Mouse (Mus musculus) brain, embryonic 14.5 days (tissue): ENCODE data around the gene Mark4. TPM values are rescaled to one million over a fixed set of nuclear protein-coding genes. Genes with fewer than 3 reads are reported as not detected.

ENCODE experiments used
- DNase-seq: peaks from one replicate; pipeline ENCODE4 v3.0.0-alpha.2; 2011; ENCODE audit warnings: low read depth
- CTCF ChIP-seq: fragments of 200-500 bp; IDR thresholded peaks from 2 replicates; pipeline ENCODE4 v1.5.1; 2012; ENCODE audit warnings: inconsistent platforms, mild to moderate bottlenecking, moderate library complexity, borderline replicate concordance; ENCODE audit not compliant: insufficient read depth, insufficient read length; ENCODE audit errors: extremely low read depth
- POLR2A ChIP-seq: fragments of 200-500 bp; IDR thresholded peaks from 2 replicates; pipeline ENCODE4 v1.6.1; 2012; ENCODE audit warnings: mild to moderate bottlenecking, inconsistent platforms, borderline replicate concordance; ENCODE audit not compliant: poor library complexity, insufficient read depth, insufficient read length, severe bottlenecking; ENCODE audit errors: extremely low read depth
- polyA plus RNA-seq: library from polyadenylated mRNA; depleted of rRNA; stranded (reverse); fragments of >200 nt; gene quantifications from 2 replicates; pipeline ENCODE4 v1.2.3, GENCODE M21; 2012

The Mark4 gene
- polyA plus RNA-seq, 1 experiment = 67.0 TPM

DNA sequence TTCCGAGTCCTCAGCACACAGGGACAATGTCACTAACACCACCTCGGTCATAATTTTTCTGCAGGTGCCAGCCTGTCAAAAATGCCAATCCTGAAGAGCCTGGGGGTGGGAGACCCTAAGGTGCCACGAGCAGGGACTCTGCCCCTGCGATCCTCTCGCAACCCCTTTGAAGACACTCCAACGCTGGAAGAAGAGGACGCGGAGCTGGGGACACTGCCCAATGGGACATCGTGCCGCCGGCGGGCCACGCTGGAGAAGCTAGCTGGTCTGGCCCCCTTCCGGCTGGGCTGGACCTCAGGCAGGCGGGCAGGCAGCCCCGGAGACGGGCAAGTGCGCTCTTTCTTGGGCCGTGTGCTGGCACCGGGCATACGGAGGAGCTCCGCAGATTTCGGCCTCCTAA lies 10.8 kb upstream of the Mark4 start:
- no peak for TF ChIP-seq CTCF
- no peak for TF ChIP-seq POLR2A
- no peak for DNase-seq

DNA sequence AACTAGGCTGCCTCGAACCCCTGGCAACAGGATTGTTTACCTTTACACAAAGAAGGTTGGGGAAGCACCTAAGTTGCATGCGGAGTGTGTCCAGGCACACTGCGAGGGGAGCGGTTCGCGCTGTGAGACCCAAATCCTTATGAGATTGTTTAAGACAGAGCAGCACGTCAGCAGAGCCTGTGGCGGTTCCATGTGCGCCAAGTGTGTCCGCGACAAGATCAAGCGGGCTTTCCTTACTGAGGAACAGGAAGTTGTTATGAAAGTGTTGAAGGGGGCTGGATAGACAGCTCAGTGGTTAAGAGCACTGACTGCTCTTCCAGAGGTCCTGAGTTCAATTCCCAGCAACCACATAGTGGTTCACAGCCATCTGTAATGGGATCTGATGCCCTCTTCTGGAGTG lies 9.7 kb upstream of the Mark4 start:
- DNase-seq = peak; percentile 11
- no peak for TF ChIP-seq CTCF
- TF ChIP-seq POLR2A = no peak

DNA sequence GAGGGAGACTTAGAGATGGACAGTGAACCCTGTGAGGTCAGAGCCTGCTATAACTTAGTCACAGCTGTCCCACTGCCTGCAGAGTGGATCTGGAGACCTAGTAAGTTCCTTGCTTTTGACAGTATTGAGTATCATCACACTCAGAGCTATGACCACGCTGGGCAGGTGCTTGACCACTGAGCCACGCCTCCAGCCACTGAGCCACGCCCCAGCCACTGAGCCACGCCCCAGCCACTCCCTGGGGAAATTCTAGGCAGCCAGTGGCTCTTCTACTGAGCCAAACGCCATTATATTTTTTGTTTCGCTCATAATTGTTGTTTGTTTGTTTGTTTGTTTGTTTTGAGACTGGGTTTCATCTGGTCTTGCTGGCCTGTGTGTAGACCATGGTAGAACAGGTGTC lies 9.0 kb upstream of the Mark4 start:
- no peak for TF ChIP-seq CTCF
- no peak for DNase-seq

DNA sequence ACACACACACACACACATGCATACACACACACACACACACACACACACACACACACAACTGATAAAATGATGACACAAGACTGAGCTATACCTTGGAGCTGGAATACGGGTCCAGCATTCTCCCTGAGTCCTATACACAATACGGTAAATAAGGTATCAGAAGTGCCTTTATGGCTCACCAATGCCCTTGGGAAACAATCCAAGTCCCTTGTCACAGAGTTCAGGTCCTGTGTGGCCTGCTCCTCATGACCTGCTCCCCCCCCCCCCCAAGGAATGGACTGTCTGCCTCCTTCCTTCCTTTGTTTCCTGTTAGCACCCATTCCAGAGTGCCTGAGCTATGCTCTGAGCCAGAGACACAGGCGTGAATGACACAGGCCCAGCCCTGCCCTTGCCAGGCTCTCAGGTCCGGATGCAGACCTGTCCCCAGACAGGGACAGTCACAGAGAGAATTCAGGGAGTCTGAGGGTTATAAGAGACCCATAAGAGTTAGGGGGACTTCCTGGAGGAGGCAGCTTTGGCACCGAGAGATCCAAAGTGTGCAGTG lies 8.1 kb upstream of the Mark4 start:
- TF ChIP-seq CTCF = no peak
- TF ChIP-seq POLR2A = no peak
- no peak for DNase-seq

DNA sequence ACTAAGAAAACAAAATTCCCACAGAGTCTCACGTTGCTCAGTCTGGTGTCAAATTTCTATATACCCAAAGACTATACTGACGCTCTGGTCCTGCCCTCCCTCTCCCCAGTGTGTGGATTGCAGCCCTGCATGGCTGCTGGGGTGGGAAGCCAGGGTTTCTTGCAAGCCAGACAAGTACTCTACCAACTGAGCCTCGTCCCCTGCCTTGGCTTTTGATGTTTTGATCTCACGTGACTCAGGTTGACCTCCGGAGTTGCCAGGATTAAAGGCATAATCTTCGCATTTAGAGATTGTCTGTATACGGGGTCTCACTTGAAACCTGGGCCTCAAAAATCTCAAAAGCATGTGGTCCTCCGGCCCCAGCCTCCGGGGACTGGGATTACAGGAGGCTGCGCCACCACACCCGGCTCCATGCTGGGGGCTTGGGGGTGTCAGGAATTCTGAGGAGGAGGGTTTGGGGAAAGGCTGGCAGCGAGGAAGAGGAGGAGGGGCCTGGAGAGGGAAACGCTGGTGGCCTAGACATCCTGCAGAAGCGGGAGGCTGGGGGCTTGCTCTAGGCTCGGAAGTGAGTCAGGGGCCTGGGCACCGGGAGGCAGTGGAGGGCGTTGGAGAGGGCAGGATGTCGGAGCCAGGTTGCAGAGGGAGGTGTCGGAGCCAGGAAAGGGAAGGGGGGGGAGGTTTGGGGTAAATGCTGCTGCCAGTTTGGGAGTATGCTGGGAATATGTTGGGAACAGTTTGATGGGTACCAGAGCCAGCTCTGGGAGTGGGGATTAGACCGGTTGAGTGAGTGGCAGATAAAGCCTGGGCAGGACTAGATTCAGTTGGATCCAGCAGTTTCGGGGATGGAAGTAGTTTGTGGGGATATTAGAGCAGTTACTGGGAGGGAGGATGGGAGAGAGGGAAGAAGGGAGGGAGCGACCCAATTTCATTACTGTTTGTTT lies 6.0 kb upstream of the Mark4 start:
- TF ChIP-seq CTCF (no peak), POLR2A (no peak)
- DNase-seq = no peak

DNA sequence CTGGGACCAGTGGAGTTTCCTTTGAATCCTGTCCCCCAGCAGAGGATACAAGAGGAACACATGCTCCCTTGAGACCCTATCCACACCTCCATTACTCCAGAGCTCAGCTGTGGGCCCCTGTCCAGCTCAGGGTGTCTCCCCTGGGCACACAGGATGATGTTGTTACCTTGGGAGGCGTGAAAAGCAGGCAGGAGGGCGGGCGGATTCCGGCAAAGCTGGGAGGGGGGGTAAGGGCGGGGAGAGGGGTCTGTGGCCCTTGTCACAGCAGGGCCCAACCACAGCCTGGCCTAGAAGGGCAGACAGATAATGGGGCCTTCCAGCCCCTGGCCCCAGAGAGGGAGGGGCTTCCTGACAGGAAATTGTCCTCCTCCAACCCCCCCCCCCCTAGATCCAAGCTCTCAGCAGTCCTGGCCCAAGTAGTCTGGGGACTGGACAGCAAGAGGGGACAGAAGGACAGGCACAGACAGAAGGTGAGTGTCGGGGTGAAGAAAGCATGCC lies 4.3 kb upstream of the Mark4 start, which contains the start of gene Exoc3l2:
TSS of gene Exoc3l2 (plus strand) at position 448 of the 498 bp plus-strand sequence.
- DNase-seq = no peak
- TF ChIP-seq CTCF = no peak

DNA sequence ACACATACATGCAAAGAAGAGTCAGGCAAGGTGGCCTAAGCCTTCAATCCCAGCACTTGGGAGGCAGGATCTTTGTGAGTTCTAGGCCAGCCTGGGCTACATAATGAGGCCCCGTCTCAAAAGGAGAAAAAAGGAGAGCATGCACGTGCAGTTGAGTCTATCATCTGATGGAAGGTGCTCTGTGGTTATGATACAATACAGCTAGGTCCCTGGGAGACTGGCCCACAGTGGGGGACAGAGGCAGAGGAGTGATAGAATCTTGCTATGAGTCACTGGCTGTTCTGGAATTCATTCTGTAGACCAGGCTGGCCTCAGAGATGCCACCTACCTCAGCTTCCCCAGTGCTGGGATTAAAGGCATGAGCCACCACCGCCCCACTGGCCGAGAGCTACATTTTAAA lies 3.8 kb upstream of the Mark4 start:
- TF ChIP-seq POLR2A = no peak
- no peak for TF ChIP-seq CTCF
- DNase-seq = no peak

DNA sequence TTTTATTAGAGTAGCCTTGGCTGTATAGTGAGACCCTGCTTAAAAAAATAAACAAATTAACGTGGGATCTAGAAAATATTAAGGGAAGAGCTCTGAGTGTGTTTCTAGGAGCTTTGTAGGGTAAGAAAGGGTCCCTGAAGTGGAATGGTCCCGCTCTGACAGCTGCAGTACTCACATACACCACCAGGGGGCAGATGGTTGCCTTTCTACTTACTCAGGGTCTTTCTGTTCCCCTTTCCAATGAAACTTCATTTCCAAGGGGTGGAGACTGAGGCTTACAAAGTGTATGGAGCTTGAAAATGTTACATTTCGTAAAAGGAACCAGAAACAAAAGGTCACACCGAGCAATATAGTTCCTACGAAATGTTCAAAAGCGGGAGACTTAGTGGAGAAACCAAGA lies 2.9 kb upstream of the Mark4 start:
- TF ChIP-seq POLR2A (no peak), CTCF (peak; percentile 91)

DNA sequence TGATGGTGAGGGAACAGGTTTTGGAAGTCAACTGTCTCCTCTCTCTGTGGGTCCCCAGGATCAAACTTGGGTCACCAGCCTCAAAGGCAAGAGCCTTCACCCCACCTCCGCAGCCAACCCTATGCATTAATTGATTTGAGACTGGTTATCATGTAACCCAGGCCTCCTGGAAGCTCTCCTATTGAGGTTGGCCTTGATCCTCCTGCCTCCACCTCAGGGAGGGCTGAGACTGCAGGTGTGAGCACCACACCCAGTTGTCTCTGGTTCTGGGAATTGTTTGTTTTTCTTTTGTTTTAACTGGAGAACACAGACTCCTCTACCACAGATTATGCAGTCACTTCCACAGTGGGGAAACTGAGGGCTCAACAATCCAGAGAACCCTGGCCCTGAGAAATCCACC lies 1.9 kb upstream of the Mark4 start:
- no peak for TF ChIP-seq CTCF
- TF ChIP-seq POLR2A = no peak
- DNase-seq = no peak

More for the DNA sequence above, 2.9 kb upstream of the Mark4 start:
- DNase-seq = peak; percentile 80

DNA sequence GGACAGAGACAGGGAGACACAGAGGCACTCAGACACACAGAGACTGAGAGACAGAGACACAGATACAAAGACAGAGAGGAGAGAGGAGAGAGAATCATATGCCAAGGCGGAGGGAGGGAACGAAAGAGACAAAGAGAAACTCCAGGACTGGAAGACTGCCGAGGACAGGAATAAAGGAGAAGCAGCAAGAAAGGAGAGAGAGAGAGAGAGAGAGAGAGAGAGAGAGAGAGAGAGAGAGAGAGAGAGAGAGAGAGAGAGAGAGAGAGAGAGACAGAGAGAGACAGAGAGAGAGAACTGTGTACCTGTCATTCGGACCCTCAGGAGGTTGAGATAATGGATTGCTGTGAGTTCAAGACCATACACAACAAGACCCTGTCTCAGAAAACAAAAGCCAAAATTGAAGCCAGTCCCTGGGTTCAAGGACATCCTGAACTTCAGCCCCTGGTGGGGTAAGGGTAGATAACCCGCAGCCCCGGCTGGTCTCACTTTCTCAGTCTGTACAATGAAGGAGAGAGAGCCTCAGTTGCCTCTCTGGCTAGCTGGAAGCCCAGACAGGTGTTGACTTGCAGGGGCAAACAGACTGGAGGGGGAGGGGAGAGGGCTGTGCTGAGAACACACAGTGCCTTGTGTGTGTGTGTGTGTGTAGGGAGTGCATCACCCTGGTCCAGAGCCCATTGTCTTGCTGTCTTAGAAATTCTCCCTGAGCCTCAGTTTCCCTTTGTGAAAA lies 686 bp upstream of the Mark4 start:
- no peak for DNase-seq
- TF ChIP-seq CTCF (no peak), POLR2A (no peak)

DNA sequence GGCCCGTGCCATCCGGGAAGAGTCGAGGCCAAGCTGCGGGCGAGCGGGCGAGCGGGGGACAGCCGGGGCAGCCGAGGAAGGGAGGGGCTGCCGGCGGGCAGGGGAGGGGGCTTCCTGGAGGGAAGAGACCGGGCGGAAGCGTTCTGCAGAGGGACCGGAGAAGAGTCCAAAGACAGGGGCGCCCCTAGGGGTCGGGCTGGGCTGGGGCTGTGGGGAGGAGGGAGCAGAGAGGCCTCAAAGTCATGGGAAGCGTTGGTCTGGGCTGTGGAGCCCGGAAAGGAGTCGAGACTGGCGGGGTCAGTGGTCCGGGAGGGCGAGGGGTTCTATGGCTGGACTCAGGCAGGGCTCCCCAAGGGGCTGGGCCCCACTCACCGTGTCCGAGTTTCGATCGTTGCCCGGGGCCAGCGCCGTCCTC lies 542 bp downstream of the Mark4 start:
- DNase-seq = peak; percentile 76
- TF ChIP-seq POLR2A = no peak
- peak; percentile 54; the same call in 1 of the 2 replicates for TF ChIP-seq CTCF
